Mouse (Mus musculus) adrenal gland, postnatal 14 days (tissue): ENCODE data around the gene Olfr291. TPM values are rescaled to one million over a fixed set of nuclear protein-coding genes. Genes with fewer than 3 reads are reported as not detected.

Source experiments
- DNase-seq: peaks from one replicate; pipeline ENCODE4 v3.0.0; 2021; ENCODE audit warnings: mixed read lengths
- long read RNA-seq, 2 experiments: library from polyadenylated mRNA; stranded (forward); transcript quantifications; one replicate each; pipeline ENCODE4 v2.0.0; 2021
- total RNA-seq: library from RNA; stranded (reverse); gene quantifications from 2 replicates; pipeline ENCODE4 v1.2.3, GENCODE M21; 2021

The Olfr291 gene
- not detected in 2 replicates for total RNA-seq
- long read RNA-seq, experiment 1: 0 reads
- long read RNA-seq, experiment 2: 0 reads

GRCm38 (mm10) chr7:84853253-84853652 lies at the start of gene Olfr291:
Olfr291 (plus strand) TSS chr7:84853553.
- DNase-seq: no peak

DNA sequence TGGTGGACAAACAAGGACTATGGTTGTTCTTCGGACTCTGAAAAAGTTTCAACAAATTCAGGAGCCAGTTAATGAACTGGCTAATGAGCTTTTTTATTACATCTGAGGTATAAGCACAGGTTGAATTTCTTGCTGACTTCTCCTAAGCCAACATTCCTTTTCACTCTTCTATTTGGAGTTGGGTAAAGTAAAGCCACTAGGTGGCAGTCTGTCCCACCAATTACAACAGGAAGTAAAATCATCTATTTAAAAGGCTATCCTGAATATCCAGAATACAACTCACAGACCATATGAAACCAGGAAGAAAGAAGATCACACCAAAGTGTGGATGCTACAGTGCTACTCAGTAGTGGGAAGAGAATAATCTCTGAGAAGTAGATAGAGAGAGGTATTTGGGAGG lies 48.1 kb upstream of the Olfr291 start:
- no peak for DNase-seq

GRCm38 (mm10) chr7:84806159-84806558 lies 47.2 kb upstream of the Olfr291 start:
- no peak for DNase-seq

DNA sequence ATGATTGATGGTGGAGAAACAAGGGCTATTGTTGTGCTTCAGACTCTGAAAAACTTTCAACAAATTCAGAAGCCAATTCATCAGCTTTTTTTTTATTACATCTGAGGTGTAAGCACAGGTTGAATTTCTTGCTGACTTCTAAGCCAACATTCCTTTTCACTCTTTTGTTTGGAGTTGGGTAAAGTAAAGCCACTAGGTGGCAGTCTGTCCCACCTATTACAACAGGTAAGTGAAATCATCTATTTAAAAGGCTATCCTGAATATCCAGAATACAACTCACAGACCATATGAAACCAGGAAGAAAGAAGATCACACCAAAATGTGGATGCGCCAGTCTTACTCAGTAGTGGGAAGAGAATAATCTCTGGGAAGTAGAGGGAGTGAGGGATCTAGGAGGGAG lies 31.2 kb downstream of the Olfr291 start:
- DNase-seq: no peak

Other genes with a start within 250 kb of the Olfr291 start
- gene Fah, start 246.8 kb upstream of the Olfr291 start, total RNA-seq: 47.5 and 99.3 TPM in 2 replicates
- 123 and 129 TPM in 2 replicates for gene Zfand6, start 163.6 kb upstream of the Olfr291 start, total RNA-seq
- not detected in 2 replicates for gene Vmn2r65, start 110.6 kb downstream of the Olfr291 start, total RNA-seq
- not detected in 2 replicates for gene Vmn2r66, start 158.7 kb downstream of the Olfr291 start, total RNA-seq